Mouse (Mus musculus): ENCODE results near the gene Senp8. TPM values are rescaled to one million over a fixed set of nuclear protein-coding genes. Genes with fewer than 3 reads are reported as not detected.

Senp8 gene
- total and polyA plus RNA-seq, 2 experiments from 2014 or later = 4.3 to 8.2 TPM

DNA sequence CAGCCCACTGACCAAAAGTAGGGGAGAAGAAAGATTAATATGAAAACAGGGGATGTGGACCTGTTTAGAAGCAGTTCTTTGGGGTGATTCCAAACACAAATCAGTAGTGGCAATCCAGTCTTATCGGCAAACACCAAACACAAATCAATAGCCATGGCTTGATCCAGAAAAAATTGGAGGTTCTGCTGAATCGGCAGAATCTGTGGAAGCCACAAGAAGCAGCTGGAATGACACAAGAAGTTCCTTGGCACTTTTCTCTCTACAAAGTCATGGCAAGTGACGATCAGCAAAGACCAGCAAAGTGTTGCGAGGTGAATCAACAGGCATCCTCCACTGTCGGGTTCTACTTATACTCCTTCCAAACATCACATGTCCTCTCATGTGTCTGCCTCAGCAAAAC lies 29.4 kb downstream of the Senp8 start:
- Histone ChIP-seq H3K27me3 (ENCODE audit: insufficient read depth, low read length) (no peaks in the 10 kb centered on the region), H3K9ac (replicated peaks; ENCODE audit: low read length) (no peak overlapping the region), H3K4me3 (ENCODE audit: low read length) (no peak overlapping the region), H3K36me3 (ENCODE audit: insufficient read depth, low read length) (no peaks in the 10 kb centered on the region), H3K4me2 (ENCODE audit: low read depth, low read length) (no peak overlapping the region), H3K27ac (no peak overlapping the region), H3K4me1 (ENCODE audit: insufficient read depth, low read length) (no peaks in the 10 kb centered on the region), H3K9me3 (ENCODE audit: low read length) (no peaks in the 10 kb centered on the region)
- no peak for ATAC-seq
- DNase-seq (ENCODE audit: low spot score) = no peak
- no peak for TF ChIP-seq CTCF (IDR thresholded peaks at IDR 0.05; ENCODE audit: low read depth)
- WGBS = 86% methylated on average over 5 of the region's 5 CpGs

DNA sequence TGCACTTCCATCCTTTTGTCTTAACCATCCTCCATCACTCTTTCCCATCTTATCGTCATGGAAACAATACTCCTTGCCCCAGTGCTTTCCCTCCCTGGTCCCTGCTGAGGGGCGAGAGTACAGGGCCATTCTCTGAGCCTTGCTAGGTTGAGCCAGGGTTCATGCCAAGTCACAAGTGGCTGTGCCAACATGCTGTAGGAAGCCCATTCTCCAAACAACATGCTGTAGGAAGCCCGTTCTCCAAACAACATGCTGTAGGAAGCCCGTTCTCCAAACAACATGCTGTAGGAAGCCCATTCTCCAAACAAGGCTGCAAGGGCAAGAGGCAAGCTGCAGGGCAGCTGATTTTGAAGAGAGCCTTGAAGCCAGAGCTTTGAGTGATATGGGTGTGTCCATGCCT lies 32.3 kb downstream of the Senp8 start:
- no peak overlapping the region for H3K4me3 ChIP-seq (ENCODE audit: low read length)
- ATAC-seq = no peak

DNA sequence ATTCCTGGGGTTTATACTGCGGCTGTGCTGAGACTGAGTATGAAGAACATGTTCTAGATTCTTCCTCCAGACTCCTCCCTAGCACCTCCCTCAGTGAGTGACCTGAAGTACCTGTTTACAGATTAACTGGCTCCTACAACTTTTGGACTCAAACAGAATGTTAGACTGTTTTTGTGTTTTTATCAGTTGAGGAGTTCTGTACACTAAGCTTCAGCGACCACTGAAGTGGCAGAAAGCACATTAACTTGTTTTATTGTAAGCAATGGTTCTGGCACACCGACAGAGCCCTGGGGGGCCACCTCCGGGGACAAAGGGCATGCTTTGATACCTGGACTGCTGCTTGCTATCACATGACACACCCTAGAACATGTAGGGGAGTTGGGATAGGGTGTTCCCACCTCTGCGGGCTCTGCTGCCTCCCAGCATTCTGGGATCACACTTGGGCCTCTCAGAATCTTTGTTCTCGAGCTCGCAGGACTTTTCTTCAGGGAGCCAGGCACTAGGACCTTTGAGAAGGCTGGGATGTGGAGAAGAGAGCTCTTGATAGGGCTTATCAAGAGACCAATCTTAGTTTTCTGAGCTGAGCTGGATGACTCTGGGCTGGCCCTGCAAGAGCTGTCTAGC lies 34.1 kb downstream of the Senp8 start:
- Histone ChIP-seq H3K4me1 (ENCODE audit: insufficient read depth, low read length) (no peaks in the 10 kb centered on the region), H3K4me2 (ENCODE audit: low read depth, low read length) (no peak overlapping the region), H3K27me3 (ENCODE audit: insufficient read depth, low read length) (no peaks in the 10 kb centered on the region), H3K9me3 (ENCODE audit: low read length) (no peaks in the 10 kb centered on the region), H3K9ac (replicated peaks; ENCODE audit: low read length) (no peak overlapping the region), H3K36me3 (ENCODE audit: insufficient read depth, low read length) (no peaks in the 10 kb centered on the region), H3K4me3 (ENCODE audit: low read length) (no peak overlapping the region), H3K27ac (no peak overlapping the region)
- TF ChIP-seq CTCF (IDR thresholded peaks at IDR 0.05; ENCODE audit: low read depth) = no peak
- WGBS = 77% methylated on average over 7 of the region's 7 CpGs
- DNase-seq (ENCODE audit: low spot score) (no peak), ATAC-seq (no peak)

More for the DNA sequence above, 32.3 kb downstream of the Senp8 start:
- WGBS = 70% methylated on average over 4 of the region's 4 CpGs
- H3K27ac ChIP-seq = no peak overlapping the region
- no peaks in the 10 kb centered on the region for H3K36me3 ChIP-seq (ENCODE audit: insufficient read depth, low read length)
- H3K9ac ChIP-seq (replicated peaks; ENCODE audit: low read length) = no peak overlapping the region
- H3K4me2 ChIP-seq (ENCODE audit: low read depth, low read length) = no peak overlapping the region
- H3K9me3 ChIP-seq (ENCODE audit: low read length) = no peaks in the 10 kb centered on the region
- H3K27me3 ChIP-seq (ENCODE audit: insufficient read depth, low read length) = no peaks in the 10 kb centered on the region
- no peaks in the 10 kb centered on the region for H3K4me1 ChIP-seq (ENCODE audit: insufficient read depth, low read length)
- no peak for TF ChIP-seq CTCF (IDR thresholded peaks at IDR 0.05; ENCODE audit: low read depth)
- no peak for DNase-seq (ENCODE audit: low spot score)

DNA sequence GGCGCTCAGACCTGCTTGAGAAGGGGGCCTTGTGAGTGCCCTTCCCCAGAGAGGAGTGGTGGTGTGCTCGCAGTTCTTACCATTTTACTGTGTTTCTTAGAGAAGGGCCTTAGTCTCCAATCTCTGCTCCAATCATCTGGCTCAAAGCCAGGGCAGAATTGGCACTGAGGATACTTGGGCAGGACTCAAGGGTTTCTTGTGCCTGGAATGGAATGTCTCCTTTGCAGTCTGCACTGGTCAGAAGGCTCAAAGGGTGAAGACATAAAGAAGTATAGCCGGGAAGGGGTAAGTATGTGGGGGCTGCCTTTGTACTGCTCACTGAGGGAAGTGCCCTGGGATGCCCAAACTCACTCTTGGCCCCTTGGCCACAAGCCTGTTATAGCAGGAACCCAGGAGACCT lies 41.3 kb downstream of the Senp8 start:
- ATAC-seq (no peak), DNase-seq (ENCODE audit: low spot score) (no peak)
- no peaks in the 10 kb centered on the region for H3K27me3 ChIP-seq (ENCODE audit: insufficient read depth, low read length)
- no peak overlapping the region for H3K4me3 ChIP-seq (ENCODE audit: low read length)
- H3K4me2 ChIP-seq (ENCODE audit: low read depth, low read length) = no peak overlapping the region
- H3K27ac ChIP-seq = no peak overlapping the region
- 58% methylated on average over 3 of the region's 3 CpGs for WGBS
- H3K36me3 ChIP-seq (ENCODE audit: insufficient read depth, low read length) = no peaks in the 10 kb centered on the region
- TF ChIP-seq CTCF (IDR thresholded peaks at IDR 0.05; ENCODE audit: low read depth) = no peak
- H3K9me3 ChIP-seq (ENCODE audit: low read length) = no peaks in the 10 kb centered on the region
- H3K9ac ChIP-seq (replicated peaks; ENCODE audit: low read length) = no peak overlapping the region
- no peaks in the 10 kb centered on the region for H3K4me1 ChIP-seq (ENCODE audit: insufficient read depth, low read length)

DNA sequence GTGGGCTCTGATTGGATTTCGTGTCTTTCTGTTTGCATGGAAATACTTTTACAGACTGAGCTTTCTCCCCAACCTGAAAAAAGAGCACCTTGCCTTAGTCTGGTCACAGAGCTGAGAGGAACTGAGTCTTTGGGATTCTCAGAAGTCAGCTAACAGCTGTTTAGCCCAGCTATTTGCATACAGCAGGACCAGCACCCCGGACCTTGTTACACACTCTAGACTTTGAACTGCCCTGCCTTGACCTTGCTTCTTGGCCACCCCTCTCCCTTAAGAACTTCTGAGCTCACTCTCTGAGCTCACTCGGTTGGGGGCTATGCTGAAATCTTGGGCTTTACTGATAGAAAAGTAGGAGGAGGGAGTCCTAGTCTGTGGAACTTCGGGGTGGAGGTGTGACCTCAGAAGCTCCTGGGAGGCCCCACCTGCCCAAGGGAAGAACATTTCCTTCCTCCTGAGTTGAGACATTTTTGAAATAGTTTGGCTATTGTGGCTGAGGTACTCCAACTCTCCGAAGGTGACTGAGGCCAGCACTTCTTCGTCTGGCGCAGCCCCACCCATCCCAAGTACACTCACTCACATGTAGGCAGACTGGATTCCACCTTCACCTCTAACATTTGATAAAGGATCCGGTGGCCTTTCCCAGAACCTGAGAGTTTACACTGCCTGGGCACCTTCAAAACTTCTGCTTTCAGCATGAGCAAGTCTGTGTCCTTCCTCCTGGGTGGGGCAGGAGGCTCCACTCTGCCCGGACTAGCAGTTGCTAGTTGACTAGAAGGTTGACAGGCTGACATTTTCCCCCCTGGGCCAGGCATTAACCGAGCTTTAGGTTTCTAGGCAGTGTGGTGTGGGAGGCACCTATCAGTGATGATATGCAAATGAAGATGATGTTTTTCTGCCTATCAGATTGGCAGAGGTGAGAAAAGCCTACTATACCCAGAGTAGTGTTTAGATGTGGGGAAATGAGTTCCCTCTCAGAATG lies 43.4 kb downstream of the Senp8 start:
- no peak overlapping the region for H3K4me2 ChIP-seq (ENCODE audit: low read depth, low read length)
- WGBS = 72% methylated on average over 10 of the region's 10 CpGs
- H3K4me1 ChIP-seq (ENCODE audit: insufficient read depth, low read length) = no peaks in the 10 kb centered on the region
- H3K9me3 ChIP-seq (ENCODE audit: low read length) = no peaks in the 10 kb centered on the region
- H3K4me3 ChIP-seq (ENCODE audit: low read length) = no peak overlapping the region
- DNase-seq (ENCODE audit: low spot score) (no peak), ATAC-seq (no peak)
- H3K27ac ChIP-seq = no peak overlapping the region
- H3K27me3 ChIP-seq (ENCODE audit: insufficient read depth, low read length) = no peaks in the 10 kb centered on the region
- no peak for TF ChIP-seq CTCF (IDR thresholded peaks at IDR 0.05; ENCODE audit: low read depth)
- no peak overlapping the region for H3K9ac ChIP-seq (replicated peaks; ENCODE audit: low read length)
- no peaks in the 10 kb centered on the region for H3K36me3 ChIP-seq (ENCODE audit: insufficient read depth, low read length)

DNA sequence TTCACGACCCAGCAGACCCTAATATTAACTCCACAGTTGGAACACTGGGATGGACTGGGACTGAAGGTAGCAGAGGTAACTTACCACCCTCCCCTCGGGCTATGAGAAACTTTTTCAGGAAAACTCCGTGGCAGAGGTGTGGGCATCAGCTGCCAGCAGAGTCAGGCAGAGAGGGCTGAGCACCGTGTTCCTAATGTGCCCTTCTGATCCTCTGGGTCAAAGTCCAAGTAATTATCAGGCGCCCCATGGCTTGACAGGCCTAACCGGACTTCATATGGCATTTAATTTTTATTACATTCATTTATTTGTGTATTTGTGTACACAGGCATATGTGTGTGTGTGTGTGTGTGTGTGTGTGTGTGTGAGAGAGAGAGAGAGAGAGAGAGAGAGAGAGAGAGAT lies 47.4 kb downstream of the Senp8 start:
- WGBS = 77% methylated on average over 6 of the region's 6 CpGs
- Histone ChIP-seq H3K9me3 (ENCODE audit: low read length) (no peaks in the 10 kb centered on the region), H3K4me3 (ENCODE audit: low read length) (no peak overlapping the region), H3K9ac (replicated peaks; ENCODE audit: low read length) (no peak overlapping the region), H3K4me2 (ENCODE audit: low read depth, low read length) (no peak overlapping the region), H3K27me3 (ENCODE audit: insufficient read depth, low read length) (no peaks in the 10 kb centered on the region), H3K4me1 (ENCODE audit: insufficient read depth, low read length) (no peaks in the 10 kb centered on the region), H3K27ac (no peak overlapping the region), H3K36me3 (ENCODE audit: insufficient read depth, low read length) (no peaks in the 10 kb centered on the region)
- DNase-seq (ENCODE audit: low spot score) = no peak
- no peak for TF ChIP-seq CTCF (IDR thresholded peaks at IDR 0.05; ENCODE audit: low read depth)
- ATAC-seq = no peak

DNA sequence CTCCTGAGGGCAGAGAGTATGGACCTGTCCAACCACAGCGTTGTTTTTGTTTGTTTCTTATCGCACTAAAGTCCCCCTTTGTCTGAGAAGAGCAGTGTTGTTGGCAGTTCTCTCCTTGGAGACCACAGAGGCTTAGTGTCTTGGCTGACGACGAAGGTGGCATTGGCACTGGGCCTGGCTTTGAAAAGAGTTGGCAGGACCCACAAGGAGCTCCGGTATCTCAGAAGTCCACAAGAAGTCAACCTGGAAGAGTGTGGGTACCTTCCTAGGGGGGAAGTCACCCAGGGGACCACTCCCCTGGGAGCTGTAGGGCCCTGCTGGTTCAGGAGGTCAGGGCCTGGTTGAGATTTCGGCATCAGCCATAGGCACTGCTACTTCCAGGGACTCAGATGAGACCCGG lies 49.4 kb downstream of the Senp8 start:
- H3K9me3 ChIP-seq (ENCODE audit: low read length) = no peaks in the 10 kb centered on the region
- no peaks in the 10 kb centered on the region for H3K27me3 ChIP-seq (ENCODE audit: insufficient read depth, low read length)
- no peak for ATAC-seq
- WGBS = 53% methylated on average over 7 of the region's 7 CpGs
- H3K36me3 ChIP-seq (ENCODE audit: insufficient read depth, low read length) = no peaks in the 10 kb centered on the region
- H3K4me2 ChIP-seq (ENCODE audit: low read depth, low read length) = no peak overlapping the region
- H3K9ac ChIP-seq (replicated peaks; ENCODE audit: low read length) = no peak overlapping the region
- H3K4me3 ChIP-seq (ENCODE audit: low read length) = no peak overlapping the region
- TF ChIP-seq CTCF (IDR thresholded peaks at IDR 0.05; ENCODE audit: low read depth) = no peak
- H3K27ac ChIP-seq = no peak overlapping the region
- no peaks in the 10 kb centered on the region for H3K4me1 ChIP-seq (ENCODE audit: insufficient read depth, low read length)
- no peak for DNase-seq (ENCODE audit: low spot score)
